Mouse (Mus musculus) embryonic facial prominence, embryonic 10.5 days (tissue): ENCODE measurements at regions not wholly inside any gene's neighbourhood (a gene's known extent, or its start where the extent isn't known, plus 50 kb on each side); places are given as distances from the start of the nearest gene placed in this dataset.

Experiments used
- DNase-seq: peaks from one replicate; pipeline ENCODE4 v3.0.0-alpha.2; 2017; ENCODE audit warnings: low spot score
- H3K27ac ChIP-seq: fragments of 300-500 bp; sonication (generic); replicated peaks from 2 replicates; pipeline ENCODE4 v1.5.1; 2016; ENCODE audit warnings: mild to moderate bottlenecking
- H3K27me3 ChIP-seq: fragments of 300-500 bp; sonication (generic); replicated peaks from 2 replicates; pipeline ENCODE4 v1.6.1; 2016; ENCODE audit warnings: low read depth, mild to moderate bottlenecking; ENCODE audit not compliant: poor library complexity, severe bottlenecking
- H3K36me3 ChIP-seq: fragments of 300-500 bp; sonication (generic); replicated peaks from 2 replicates; pipeline ENCODE4 v1.6.1; 2016; ENCODE audit warnings: mild to moderate bottlenecking, moderate library complexity
- H3K4me1 ChIP-seq: fragments of 300-500 bp; sonication (generic); 2 replicates; pipeline ENCODE4 v1.6.1; 2016
- H3K4me3 ChIP-seq: fragments of 300-500 bp; sonication (generic); 2 replicates; pipeline ENCODE4 v1.5.1; 2016; ENCODE audit warnings: mild to moderate bottlenecking, moderate library complexity
- H3K9me3 ChIP-seq: fragments of 300-500 bp; sonication (generic); 2 replicates; pipeline ENCODE4 v1.6.1; 2016; ENCODE audit warnings: mild to moderate bottlenecking
- WGBS: fragments of 180-500 bp; shearing (Covaris S2); methylation state at CpG from one replicate; pipeline ENCODE4 v1.1.7; 2016; 5-methylcytosine and 5-hydroxymethylcytosine counted together

DNA sequence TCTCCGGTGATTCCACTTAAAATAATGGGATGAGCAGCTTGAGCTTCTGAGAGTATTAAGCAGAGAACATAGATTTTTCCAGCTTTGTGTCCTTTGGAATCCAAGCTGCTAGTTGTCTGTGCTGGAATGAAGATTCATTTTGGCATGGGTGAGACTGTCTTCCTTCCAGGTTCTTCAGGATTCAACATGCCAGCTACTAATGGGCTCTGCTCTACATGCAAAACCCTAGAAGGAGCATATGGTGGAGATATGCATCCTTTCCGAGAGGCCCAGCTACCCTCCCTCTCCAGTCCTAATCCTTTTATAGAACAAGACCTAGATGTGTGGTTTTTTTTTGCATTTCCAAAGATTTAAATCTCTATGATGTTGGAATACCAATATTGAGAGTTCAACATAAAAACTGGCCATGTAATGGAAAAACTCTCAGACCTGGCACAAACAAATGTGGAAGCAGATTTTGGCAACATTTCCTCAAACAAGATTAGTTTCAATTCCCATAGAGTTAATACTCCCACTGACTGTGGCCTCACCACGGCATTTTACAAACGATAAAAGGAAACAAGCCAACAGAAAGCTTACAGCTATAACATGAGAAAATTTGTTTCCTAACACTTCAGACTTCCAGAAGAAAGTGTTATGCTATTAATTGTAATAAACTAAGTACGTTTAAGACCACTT, 364.5 kb downstream of the Sv2b start:
- no peak for DNase-seq
- no peak overlapping the region for H3K4me3 ChIP-seq
- H3K9me3 ChIP-seq = no peaks in the 10 kb centered on the region
- H3K27me3 ChIP-seq = no peaks in the 10 kb centered on the region
- WGBS = 86% methylated on average over 5 of the region's 5 CpGs
- H3K4me1 ChIP-seq = 0 out of 2 replicates have a peak, but pooled peaks cover under 1% of the 10 kb centered on the region
- no peaks in the 10 kb centered on the region for H3K36me3 ChIP-seq
- H3K27ac ChIP-seq = no peak overlapping the region

DNA sequence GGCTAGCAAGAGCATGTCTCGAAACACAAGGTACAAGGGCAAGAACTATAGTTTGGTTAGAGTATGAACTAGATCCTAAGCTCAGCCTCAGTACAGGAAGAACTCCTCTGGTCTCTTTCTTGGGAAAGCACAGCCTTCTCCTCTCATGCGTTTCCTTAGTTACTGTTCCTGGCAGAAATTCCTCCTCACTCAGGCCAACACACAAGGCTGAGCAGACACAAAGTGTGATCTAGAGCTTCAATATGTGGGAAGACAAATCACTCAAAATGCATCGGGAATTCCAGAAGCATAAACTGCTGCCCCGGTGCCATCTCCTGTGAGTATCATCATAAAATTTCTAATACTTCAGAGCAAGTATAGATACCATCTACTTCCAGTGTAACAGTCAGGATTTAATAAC, 366.1 kb downstream of the Sv2b start:
- DNase-seq = no peak
- Histone ChIP-seq H3K36me3 (no peaks in the 10 kb centered on the region), H3K27me3 (no peaks in the 10 kb centered on the region), H3K9me3 (no peaks in the 10 kb centered on the region), H3K4me3 (no peak overlapping the region), H3K4me1 (no peaks in the 10 kb centered on the region), H3K27ac (no peak overlapping the region)
- 87% methylated on average over 4 of the region's 4 CpGs for WGBS

DNA sequence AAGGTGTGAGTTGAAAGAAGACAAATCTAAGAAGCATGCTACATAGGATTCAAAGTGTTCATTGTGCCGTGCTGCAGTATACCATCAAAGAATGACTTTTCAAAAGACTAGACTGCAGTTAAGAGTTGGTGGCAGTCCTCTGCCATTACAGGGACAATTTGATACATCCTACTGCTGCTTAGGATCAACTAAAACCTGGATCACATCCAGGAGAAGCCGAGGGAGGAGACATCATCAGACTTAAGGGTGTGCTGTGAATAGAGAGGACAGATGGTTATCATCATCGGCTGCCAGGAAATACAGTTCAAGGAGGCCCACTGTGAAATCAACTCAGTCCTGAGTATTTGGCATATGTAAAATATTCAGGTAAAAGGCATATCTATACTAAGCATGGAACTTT, 366.9 kb downstream of the Sv2b start:
- DNase-seq = no peak
- WGBS = 71% methylated on average over 3 of the region's 3 CpGs
- Histone ChIP-seq H3K4me3 (no peak overlapping the region), H3K27me3 (no peaks in the 10 kb centered on the region), H3K4me1 (no peaks in the 10 kb centered on the region), H3K9me3 (no peaks in the 10 kb centered on the region), H3K27ac (no peak overlapping the region), H3K36me3 (no peaks in the 10 kb centered on the region)

DNA sequence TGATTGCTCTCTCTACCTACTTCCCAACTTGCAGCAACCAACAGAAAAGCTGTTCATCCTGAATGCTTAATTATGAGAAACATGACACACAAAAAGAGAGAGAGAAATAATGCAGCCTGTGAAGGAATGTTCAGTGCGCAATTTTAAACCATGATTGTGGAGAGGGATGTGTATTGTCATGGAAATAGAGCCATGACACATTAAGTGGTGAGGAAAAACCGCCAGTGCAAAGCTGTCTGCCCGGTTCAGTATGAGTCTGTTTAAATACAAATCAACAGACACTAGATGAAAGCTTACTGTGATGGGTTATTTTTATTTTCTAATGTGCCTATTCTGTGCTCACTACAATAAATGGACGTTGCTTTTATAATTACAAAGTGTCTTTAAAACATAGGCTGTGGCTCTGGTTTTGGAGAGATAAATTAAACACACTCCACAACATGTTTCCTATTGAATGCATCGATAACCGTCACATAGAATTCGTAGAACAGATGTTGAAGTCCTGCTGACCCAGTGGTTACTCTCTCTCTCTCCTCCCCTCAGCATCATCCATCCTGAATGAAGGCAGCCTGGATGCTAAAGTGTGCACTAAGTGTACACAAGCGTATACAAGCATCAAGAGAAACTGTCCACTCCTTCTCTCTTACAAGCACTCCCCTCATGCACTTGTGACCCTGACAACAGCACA, 374.7 kb upstream of the Slco3a1 start:
- 75% methylated on average over 8 of the region's 8 CpGs for WGBS
- Histone ChIP-seq H3K27ac (no peak overlapping the region), H3K27me3 (no peaks in the 10 kb centered on the region), H3K9me3 (no peaks in the 10 kb centered on the region), H3K4me3 (no peak overlapping the region), H3K4me1 (peaks cover 8% of the 10 kb centered on the region; the same call in 1 of the 2 replicates), H3K36me3 (no peaks in the 10 kb centered on the region)
- no peak for DNase-seq

DNA sequence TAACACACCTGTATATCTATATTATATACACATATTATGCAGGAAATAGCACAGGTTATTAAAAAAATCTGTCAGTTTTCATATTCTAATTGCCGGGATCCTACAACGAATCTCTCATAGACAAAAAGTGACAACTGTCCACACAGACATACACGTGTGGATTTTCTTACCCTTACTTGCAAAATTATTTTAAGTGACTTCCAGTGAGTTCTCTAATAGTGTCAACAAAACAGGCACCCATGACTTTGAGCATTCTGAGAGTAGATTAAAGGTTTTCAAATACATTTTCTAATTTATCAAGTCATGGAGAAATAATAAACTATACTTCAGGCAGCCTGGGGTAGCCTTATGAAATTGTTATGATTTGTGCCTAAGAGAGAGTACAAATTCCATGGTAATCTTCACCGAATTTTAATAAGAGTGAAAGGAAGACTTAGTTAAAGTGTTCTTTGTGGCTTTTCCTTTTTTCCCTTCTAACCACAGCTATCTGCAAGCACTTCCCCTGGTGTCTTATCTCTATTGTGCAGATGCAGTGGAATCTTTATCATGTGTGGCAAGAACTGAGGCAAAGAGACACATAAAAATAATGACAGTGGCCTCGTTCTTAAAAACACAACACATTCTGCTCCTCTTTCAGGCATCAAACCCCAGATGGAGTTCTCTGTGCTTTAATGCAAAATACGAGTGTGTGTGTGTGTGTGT, 373.8 kb upstream of the Slco3a1 start:
- no peak overlapping the region for H3K4me3 ChIP-seq
- no peaks in the 10 kb centered on the region for H3K36me3 ChIP-seq
- peaks cover 8% of the 10 kb centered on the region; the same call in 1 of the 2 replicates for H3K4me1 ChIP-seq
- 81% methylated on average over 6 of the region's 6 CpGs for WGBS
- DNase-seq = no peak
- H3K27ac ChIP-seq = no peak overlapping the region
- no peaks in the 10 kb centered on the region for H3K9me3 ChIP-seq
- no peaks in the 10 kb centered on the region for H3K27me3 ChIP-seq

DNA sequence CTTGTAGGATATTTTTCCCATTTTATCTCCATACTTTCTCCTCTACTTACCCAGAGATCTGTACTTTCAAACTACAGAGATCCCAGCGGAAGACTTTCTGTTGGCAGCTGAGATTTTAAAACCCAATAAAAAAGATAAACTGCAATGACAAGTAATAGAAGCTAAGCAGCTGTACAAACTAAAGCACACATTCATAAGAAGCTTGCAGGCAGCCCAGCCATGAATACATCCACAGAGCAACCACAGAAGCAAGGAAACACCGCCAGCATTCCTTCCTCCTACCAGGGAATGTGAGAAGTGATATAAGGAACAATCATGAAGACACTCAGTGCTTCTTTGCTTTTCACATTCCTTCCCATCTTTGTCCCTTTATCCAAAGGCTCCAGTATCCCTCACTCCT, 372.1 kb upstream of the Slco3a1 start:
- 68% methylated on average over 2 of the region's 2 CpGs for WGBS
- Histone ChIP-seq H3K4me1 (peaks cover 8% of the 10 kb centered on the region; the same call in 1 of the 2 replicates), H3K27ac (no peak overlapping the region)

DNA sequence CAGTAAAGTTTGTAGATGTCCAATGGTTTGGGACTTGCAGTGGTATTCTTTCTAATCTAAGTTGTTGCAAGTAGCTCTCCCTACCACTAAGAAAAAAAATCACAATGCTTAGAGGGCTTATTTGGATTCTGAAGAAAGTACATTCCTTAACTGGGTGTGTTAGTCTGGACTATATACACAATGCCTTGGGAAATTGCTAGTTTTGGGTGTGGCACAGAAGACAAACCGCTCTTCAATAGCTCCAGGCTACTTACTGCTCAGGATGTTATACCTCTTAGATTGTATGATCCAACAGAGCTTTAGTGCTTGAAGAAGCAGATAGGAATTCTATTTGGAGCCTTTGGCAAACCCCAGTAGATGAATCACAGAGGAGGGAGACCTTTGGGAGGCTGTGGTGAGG, 369.6 kb upstream of the Slco3a1 start:
- Histone ChIP-seq H3K9me3 (no peaks in the 10 kb centered on the region), H3K27ac (no peak overlapping the region), H3K36me3 (no peaks in the 10 kb centered on the region), H3K27me3 (no peaks in the 10 kb centered on the region), H3K4me3 (no peak overlapping the region), H3K4me1 (peaks cover 2% of the 10 kb centered on the region; the same call in 1 of the 2 replicates)
- 83% methylated on average over 1 of the region's 1 CpGs for WGBS
- DNase-seq = no peak

More for the DNA sequence above, 372.1 kb upstream of the Slco3a1 start:
- no peak overlapping the region for H3K4me3 ChIP-seq
- no peak for DNase-seq
- no peaks in the 10 kb centered on the region for H3K27me3 ChIP-seq
- no peaks in the 10 kb centered on the region for H3K9me3 ChIP-seq
- no peaks in the 10 kb centered on the region for H3K36me3 ChIP-seq

DNA sequence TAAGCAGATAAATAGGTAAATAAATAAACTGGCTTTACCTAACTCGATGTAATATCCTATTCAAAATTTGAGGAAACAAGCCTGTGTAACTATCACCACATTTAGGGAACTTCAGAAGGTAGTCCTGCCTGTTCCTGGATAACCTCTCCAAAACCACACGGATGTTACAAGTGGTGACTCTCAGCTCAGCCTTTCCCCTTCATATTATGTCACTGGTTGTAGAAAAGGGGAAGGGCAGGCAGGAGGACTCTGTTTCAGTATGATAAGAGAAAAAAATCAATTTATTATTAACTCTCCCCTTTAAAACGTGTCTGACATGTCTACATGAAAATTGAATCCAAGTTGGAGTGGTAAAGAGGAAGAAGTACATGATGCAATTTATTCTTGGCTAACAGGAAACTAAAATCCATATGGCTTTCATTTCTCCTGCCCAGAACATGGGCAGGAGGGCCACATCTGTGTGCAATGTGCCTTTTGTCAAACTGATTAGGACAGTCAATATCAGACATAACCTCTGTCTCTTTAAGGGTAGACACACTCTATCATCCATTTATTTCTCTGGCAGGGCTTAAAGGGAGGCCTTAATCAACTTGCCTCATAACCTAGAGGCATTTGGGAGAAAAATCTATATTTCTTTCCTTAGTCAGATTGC, 353.9 kb upstream of the Slco3a1 start:
- Histone ChIP-seq H3K9me3 (no peaks in the 10 kb centered on the region), H3K4me3 (no peak overlapping the region), H3K36me3 (no peaks in the 10 kb centered on the region), H3K27ac (no peak overlapping the region), H3K27me3 (no peaks in the 10 kb centered on the region), H3K4me1 (peaks cover 15% of the 10 kb centered on the region)
- 51% methylated on average over 3 of the region's 3 CpGs for WGBS
- peak; percentile 25 for DNase-seq

DNA sequence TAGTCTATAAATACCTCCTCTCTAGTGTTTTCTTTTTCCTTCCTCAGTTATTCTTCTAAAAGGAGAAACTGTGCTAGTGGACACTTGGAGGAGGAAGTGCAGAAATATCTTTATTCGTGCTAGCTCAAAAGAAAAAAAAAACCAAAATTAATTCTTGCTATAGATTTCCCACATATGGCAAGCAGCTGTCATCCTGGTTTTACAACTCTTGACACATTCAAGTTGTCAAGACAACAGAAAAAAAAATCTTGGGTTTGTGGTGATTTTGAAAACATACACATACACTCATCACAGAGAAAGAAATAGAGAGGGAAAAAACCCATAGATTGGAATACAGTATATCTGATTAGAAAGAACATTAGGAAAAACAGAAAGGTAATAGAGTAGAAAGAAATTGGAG, 352.8 kb upstream of the Slco3a1 start:
- H3K4me3 ChIP-seq = no peak overlapping the region
- WGBS = 59% methylated on average over 1 of the region's 1 CpGs
- H3K4me1 ChIP-seq = peaks cover 15% of the 10 kb centered on the region
- H3K27ac ChIP-seq = no peak overlapping the region
- no peak for DNase-seq
- no peaks in the 10 kb centered on the region for H3K9me3 ChIP-seq
- H3K27me3 ChIP-seq = no peaks in the 10 kb centered on the region
- no peaks in the 10 kb centered on the region for H3K36me3 ChIP-seq

DNA sequence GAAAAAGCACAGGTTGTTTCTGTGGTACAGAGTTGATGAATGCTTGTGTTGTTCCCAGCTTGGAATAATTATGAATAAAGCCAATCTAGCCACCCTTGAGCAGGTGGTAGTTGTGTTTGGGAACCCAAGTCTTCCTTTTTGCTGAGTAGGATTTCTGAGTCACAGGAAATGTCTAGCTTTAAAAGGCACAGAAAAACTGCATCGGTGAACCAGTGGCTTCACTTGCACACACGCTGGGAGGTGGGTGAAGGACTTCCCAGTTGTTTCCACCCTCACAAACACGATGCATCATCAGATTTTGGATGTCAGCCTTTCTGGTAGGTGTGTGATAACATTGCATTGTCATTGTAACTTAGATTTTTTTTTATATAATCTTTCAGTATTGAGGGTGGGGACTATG, 322.9 kb upstream of the Slco3a1 start:
- Histone ChIP-seq H3K27me3 (no peaks in the 10 kb centered on the region), H3K36me3 (no peaks in the 10 kb centered on the region), H3K4me1 (no peaks in the 10 kb centered on the region), H3K4me3 (no peak overlapping the region), H3K27ac (no peak overlapping the region), H3K9me3 (no peaks in the 10 kb centered on the region)
- no peak for DNase-seq
- WGBS = 84% methylated on average over 3 of the region's 3 CpGs

DNA sequence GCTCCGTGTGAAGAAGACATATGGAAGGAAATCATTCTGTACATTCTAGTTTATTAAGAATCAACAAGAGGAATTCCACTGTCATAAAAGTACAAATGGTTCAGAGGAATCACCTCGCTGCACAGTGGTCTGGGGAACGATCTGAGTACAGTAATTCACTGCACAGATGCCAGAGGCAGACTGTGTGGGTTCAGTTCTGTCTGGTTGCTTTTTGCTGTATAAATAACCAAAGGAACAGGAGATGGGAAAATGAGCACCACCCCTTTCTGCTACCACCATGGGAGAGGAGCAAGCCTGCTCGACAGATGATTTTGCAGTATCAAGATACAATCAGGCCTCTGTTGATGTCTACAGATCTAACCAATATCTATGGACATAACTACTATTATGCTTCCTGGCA, 322.1 kb upstream of the Slco3a1 start:
- no peak for DNase-seq
- no peaks in the 10 kb centered on the region for H3K36me3 ChIP-seq
- no peak overlapping the region for H3K27ac ChIP-seq
- no peaks in the 10 kb centered on the region for H3K27me3 ChIP-seq
- H3K4me1 ChIP-seq = no peaks in the 10 kb centered on the region
- 72% methylated on average over 4 of the region's 4 CpGs for WGBS
- H3K4me3 ChIP-seq = no peak overlapping the region
- H3K9me3 ChIP-seq = no peaks in the 10 kb centered on the region

DNA sequence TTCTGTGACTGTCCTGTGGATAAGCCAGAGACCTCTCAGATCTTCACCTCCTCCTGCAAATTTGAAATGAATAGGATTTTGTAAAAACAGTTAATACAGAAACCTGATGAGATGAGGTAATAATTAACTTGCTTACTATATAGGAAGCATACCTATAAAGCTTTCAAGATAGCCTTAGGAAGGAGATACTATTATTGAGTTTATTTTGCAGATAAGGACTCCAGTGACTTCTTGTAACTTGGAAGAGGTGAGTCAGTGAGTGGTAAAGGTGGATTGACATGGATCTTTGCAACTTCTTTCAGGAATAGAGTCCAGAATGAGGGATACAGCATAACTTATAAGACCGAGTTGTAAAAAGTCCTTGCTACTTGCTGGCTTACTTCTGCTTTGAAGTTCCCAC, 315.7 kb upstream of the Slco3a1 start:
- Histone ChIP-seq H3K27me3 (no peaks in the 10 kb centered on the region), H3K9me3 (no peaks in the 10 kb centered on the region), H3K27ac (no peak overlapping the region), H3K4me1 (no peaks in the 10 kb centered on the region), H3K36me3 (no peaks in the 10 kb centered on the region), H3K4me3 (no peak overlapping the region)
- no peak for DNase-seq
- 95% methylated on average over 1 of the region's 1 CpGs for WGBS
